Mouse (Mus musculus): ENCODE measurements around the gene Il17re. TPM values are rescaled to one million over a fixed set of nuclear protein-coding genes. Genes with fewer than 3 reads are reported as not detected.

Gene Il17re
- polyA plus RNA-seq, 1 experiment from 2014 or later = 0.09 TPM

DNA sequence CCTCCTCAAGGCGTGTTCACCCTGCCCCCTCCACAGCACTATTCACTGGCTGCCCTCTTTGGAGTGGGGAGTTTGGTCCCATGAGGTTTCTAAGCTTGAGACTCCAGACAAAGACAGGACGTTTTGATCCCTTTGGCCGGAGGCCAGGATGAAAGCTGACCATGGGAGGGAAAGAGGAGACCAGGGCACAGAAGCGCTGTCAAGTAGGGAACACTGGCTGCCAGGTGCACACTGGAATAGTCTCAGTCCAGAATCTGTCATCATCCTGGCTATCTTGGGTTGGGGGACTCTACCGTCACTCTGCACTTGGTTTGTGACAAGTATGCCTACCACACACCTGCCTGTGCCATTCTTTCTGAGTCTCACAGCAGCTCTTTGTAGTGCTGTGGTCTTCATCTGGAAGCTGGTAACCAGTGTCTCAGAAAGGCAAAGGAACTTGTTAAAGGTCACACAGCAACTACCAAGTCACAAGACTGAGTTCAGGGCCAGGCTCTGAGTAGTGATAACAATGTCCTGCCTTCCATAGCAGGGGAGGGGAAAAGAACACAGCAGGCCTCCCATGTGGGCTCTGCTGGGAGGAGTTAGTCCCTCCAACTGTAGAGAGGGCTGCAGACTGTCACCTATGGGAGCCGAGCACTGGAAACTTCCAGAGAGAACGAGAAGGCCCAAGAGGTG is 50.1 kb downstream of the Il17re start:
- 55% methylated on average over 7 of the region's 7 CpGs for WGBS (ENCODE audit: insufficient replicate concordance)

DNA sequence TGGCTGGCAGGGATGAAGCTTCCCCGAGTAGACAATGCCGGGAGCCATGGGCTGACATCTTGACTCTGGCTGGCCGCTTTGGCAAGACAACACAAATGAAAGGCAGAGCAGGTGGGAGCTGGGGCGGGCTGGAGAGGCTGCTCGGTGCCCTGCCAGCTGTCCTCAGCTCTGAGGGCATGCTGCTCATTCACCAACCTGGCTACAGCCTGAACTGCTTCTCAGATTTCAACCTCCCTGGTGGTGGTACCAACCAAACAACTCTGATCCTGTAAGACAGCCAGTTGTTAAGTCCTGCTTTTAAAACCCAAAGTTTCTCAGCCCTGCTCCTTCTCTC is 50.6 kb downstream of the Il17re start:
- H3K4me2 ChIP-seq = no peak overlapping the region
- H3K9me3 ChIP-seq (replicated peaks) = no peaks in the 10 kb centered on the region
- 0 out of 2 replicates have a peak, but pooled peaks cover 3% of the 10 kb centered on the region for H3K4me1 ChIP-seq (replicated peaks)
- ATAC-seq (ENCODE audit: insufficient read depth) = no peak
- H3K9ac ChIP-seq = no peak overlapping the region
- H3K27ac ChIP-seq (replicated peaks) = no peak overlapping the region
- no peak overlapping the region for H3K4me3 ChIP-seq (replicated peaks)
- 50% methylated on average over 5 of the region's 5 CpGs for WGBS (ENCODE audit: insufficient replicate concordance)
- H3K36me3 ChIP-seq (replicated peaks) = peaks cover 9% of the 10 kb centered on the region
- no peaks in the 10 kb centered on the region for H3K27me3 ChIP-seq

More for the DNA sequence above, 50.1 kb downstream of the Il17re start:
- H3K27ac ChIP-seq (replicated peaks) = no peak overlapping the region
- H3K4me1 ChIP-seq (replicated peaks) = 0 out of 2 replicates have a peak, but pooled peaks cover 3% of the 10 kb centered on the region
- H3K4me3 ChIP-seq (replicated peaks) = no peak overlapping the region
- peaks cover 4% of the 10 kb centered on the region; the same call in 1 of the 2 replicates for H3K36me3 ChIP-seq (replicated peaks)
- no peak overlapping the region for H3K9ac ChIP-seq
- H3K9me3 ChIP-seq (replicated peaks) = no peaks in the 10 kb centered on the region
- H3K27me3 ChIP-seq = no peaks in the 10 kb centered on the region; the same call in 1 of the 2 replicates
- no peak for ATAC-seq (ENCODE audit: insufficient read depth)
- H3K4me2 ChIP-seq = no peak overlapping the region

DNA sequence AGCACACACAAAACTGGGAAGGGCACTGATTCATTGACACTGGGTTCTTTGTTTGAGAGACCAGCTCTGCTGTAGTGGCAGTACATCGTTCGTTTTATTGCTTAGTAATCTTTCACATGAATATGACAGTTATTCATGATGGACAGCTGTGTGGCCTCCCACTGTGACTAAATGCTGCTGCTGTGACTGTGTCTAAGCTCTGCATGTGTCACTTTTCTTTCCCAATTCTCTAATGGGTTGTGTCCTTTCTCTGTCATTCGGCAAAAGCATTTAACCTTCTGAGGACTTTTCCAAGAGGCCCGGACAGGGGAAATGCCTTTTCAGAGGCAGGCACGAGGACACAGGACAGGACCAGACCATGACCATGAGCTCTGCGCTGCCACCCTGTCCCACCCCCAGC is 55.7 kb downstream of the Il17re start:
- no peak overlapping the region for H3K27ac ChIP-seq (replicated peaks)
- 90% methylated on average over 6 of the region's 6 CpGs for WGBS (ENCODE audit: insufficient replicate concordance)
- no peaks in the 10 kb centered on the region for H3K27me3 ChIP-seq
- H3K9me3 ChIP-seq (replicated peaks) = no peaks in the 10 kb centered on the region
- no peak overlapping the region for H3K9ac ChIP-seq
- no peak for ATAC-seq (ENCODE audit: insufficient read depth)
- no peak overlapping the region for H3K4me3 ChIP-seq (replicated peaks)
- no peak overlapping the region for H3K4me2 ChIP-seq
- no peaks in the 10 kb centered on the region for H3K4me1 ChIP-seq (replicated peaks)
- peaks cover 59% of the 10 kb centered on the region for H3K36me3 ChIP-seq (replicated peaks)

DNA sequence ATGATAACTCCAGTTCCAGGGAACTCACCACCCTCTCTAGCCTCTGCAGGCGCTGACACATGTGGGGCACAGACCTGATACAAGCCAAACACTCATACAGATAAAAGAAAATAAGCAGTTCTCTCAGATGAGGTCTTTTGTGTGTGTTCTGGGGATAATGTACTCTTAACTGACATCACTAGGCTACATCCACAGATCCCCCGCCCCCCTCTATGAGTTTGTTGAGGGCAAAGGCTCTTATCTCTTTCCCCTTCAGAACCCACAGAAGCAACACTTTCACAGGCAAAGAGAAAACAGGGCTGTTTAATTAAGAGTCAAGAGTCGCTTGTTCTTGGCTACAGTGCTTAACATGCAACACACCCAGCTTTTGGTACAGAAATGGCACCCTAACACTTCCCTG is 56.3 kb downstream of the Il17re start:
- ATAC-seq (ENCODE audit: insufficient read depth) = no peak

DNA sequence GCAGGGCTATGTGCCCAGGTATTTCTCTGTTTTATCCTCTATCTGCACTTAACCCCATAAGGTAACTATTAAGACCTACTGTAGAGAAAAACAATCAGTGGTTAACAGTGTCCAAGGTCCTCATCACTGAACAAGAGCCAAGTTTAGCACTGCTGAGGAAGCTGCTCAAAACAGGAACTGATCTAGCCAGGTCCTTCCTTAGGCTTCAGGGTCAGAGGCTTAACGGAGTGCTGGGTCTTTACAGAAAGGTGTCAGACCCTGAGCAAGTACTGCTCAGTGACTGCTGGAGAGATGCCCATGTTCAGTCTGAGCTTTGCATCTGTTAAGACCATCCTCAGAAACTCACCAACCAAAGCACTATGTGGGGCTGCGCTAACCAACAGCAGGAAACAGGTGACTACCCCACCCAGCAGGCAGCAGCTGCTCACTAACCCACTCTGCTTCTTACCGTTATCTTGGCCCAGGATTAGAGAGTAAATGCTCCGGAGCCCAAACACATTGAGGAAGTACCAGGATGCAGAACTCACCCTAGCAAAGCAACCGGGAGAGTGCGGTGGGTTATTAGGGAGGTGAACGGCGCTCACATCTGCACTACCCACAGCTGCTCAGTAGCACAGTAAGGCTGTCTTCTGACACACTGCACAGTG is 59.3 kb downstream of the Il17re start:
- peaks cover 93% of the 10 kb centered on the region for H3K36me3 ChIP-seq (replicated peaks)
- ATAC-seq (ENCODE audit: insufficient read depth) = no peak
- WGBS (ENCODE audit: insufficient replicate concordance) = 41% methylated on average over 8 of the region's 8 CpGs

More for the DNA sequence above, 56.3 kb downstream of the Il17re start:
- H3K9ac ChIP-seq = no peak overlapping the region
- WGBS (ENCODE audit: insufficient replicate concordance) = 49% methylated on average over 3 of the region's 3 CpGs
- H3K36me3 ChIP-seq (replicated peaks) = peaks cover 66% of the 10 kb centered on the region
- no peaks in the 10 kb centered on the region for H3K4me1 ChIP-seq (replicated peaks)
- H3K4me3 ChIP-seq (replicated peaks) = no peak overlapping the region
- H3K4me2 ChIP-seq = no peak overlapping the region
- H3K9me3 ChIP-seq (replicated peaks) = no peaks in the 10 kb centered on the region
- no peak overlapping the region for H3K27ac ChIP-seq (replicated peaks)
- H3K27me3 ChIP-seq = no peaks in the 10 kb centered on the region

More for the DNA sequence above, 59.3 kb downstream of the Il17re start:
- no peak overlapping the region for H3K27ac ChIP-seq (replicated peaks)
- no peaks in the 10 kb centered on the region for H3K27me3 ChIP-seq
- H3K4me2 ChIP-seq = no peak overlapping the region
- no peak overlapping the region for H3K9ac ChIP-seq
- no peak overlapping the region for H3K4me3 ChIP-seq (replicated peaks)
- H3K9me3 ChIP-seq (replicated peaks) = no peaks in the 10 kb centered on the region
- H3K4me1 ChIP-seq (replicated peaks) = no peaks in the 10 kb centered on the region

Small RNA genes within 50 kb of the gene (microRNA-seq; reads per million reads assigned to microRNA genes)
- gene Gm24387 = not detected

Other genes starting within 250 kb of the Il17re start
- gene Mtmr14, start 220.6 kb upstream of the Il17re start, polyA plus RNA-seq (2015; fragmentation: Nextera tagmentation; extraction: Ambion mirVana) = 19.3 and 21.7 TPM in 2 replicates
- gene Cpne9, start 176.2 kb upstream of the Il17re start, polyA plus RNA-seq (2015; fragmentation: Nextera tagmentation; extraction: Ambion mirVana) = not detected in 2 replicates
- 7.8 and 10.3 TPM in 2 replicates for gene Brpf1, start 151.3 kb upstream of the Il17re start, polyA plus RNA-seq (2015; fragmentation: Nextera tagmentation; extraction: Ambion mirVana)
- 5.2 and 5.4 TPM in 2 replicates for gene Ogg1, start 131.5 kb upstream of the Il17re start, polyA plus RNA-seq (2015; fragmentation: Nextera tagmentation; extraction: Ambion mirVana)
- 18.2 and 21.1 TPM in 2 replicates for gene Camk1, start 114.5 kb upstream of the Il17re start, polyA plus RNA-seq (2015; fragmentation: Nextera tagmentation; extraction: Ambion mirVana)
- 17.8 and 18.7 TPM in 2 replicates for gene Tada3, start 80.6 kb upstream of the Il17re start, polyA plus RNA-seq (2015; fragmentation: Nextera tagmentation; extraction: Ambion mirVana)
- gene Arpc4, start 80.4 kb upstream of the Il17re start, polyA plus RNA-seq (2015; fragmentation: Nextera tagmentation; extraction: Ambion mirVana) = 188 and 202 TPM in 2 replicates
- 0.98 and 1.3 TPM in 2 replicates for gene Ttll3, start 69.2 kb upstream of the Il17re start, polyA plus RNA-seq (2015; fragmentation: Nextera tagmentation; extraction: Ambion mirVana)
- 11.8 and 16.5 TPM in 2 replicates for gene Rpusd3, start 39.1 kb upstream of the Il17re start, polyA plus RNA-seq (2015; fragmentation: Nextera tagmentation; extraction: Ambion mirVana)
- gene Cidec, start 22.7 kb upstream of the Il17re start, polyA plus RNA-seq (2015; fragmentation: Nextera tagmentation; extraction: Ambion mirVana) = not detected in 2 replicates
- 31.7 and 33.1 TPM in 2 replicates for gene Jagn1, start 15.9 kb upstream of the Il17re start, polyA plus RNA-seq (2015; fragmentation: Nextera tagmentation; extraction: Ambion mirVana)
- gene Il17rc, start 12.9 kb downstream of the Il17re start, polyA plus RNA-seq (2015; fragmentation: Nextera tagmentation; extraction: Ambion mirVana) = 9.1 and 12.0 TPM in 2 replicates
- gene Creld1, start 24.8 kb downstream of the Il17re start, polyA plus RNA-seq (2015; fragmentation: Nextera tagmentation; extraction: Ambion mirVana) = 7.1 and 7.6 TPM in 2 replicates
- 0.03 and 0.07 TPM in 2 replicates for gene Prrt3, start 43.4 kb downstream of the Il17re start, polyA plus RNA-seq (2015; fragmentation: Nextera tagmentation; extraction: Ambion mirVana)
- gene Emc3, start 73.2 kb downstream of the Il17re start, polyA plus RNA-seq (2015; fragmentation: Nextera tagmentation; extraction: Ambion mirVana) = 40.9 and 41.2 TPM in 2 replicates
- gene Fancd2, start 73.2 kb downstream of the Il17re start, polyA plus RNA-seq (2015; fragmentation: Nextera tagmentation; extraction: Ambion mirVana) = 7.5 and 8.4 TPM in 2 replicates
- gene Fancd2os, start 142.2 kb downstream of the Il17re start, polyA plus RNA-seq (2015; fragmentation: Nextera tagmentation; extraction: Ambion mirVana) = not detected in 2 replicates
- gene Brk1, start 146.3 kb downstream of the Il17re start, polyA plus RNA-seq (2015; fragmentation: Nextera tagmentation; extraction: Ambion mirVana) = 79.4 and 80.7 TPM in 2 replicates
- gene Vhl, start 165.5 kb downstream of the Il17re start, polyA plus RNA-seq (2015; fragmentation: Nextera tagmentation; extraction: Ambion mirVana) = 8.7 and 10.8 TPM in 2 replicates
- gene Irak2, start 180.0 kb downstream of the Il17re start, polyA plus RNA-seq (2015; fragmentation: Nextera tagmentation; extraction: Ambion mirVana) = 11.9 and 13.5 TPM in 2 replicates
- 0.77 and 0.83 TPM in 2 replicates for gene Tatdn2, start 238.6 kb downstream of the Il17re start, polyA plus RNA-seq (2015; fragmentation: Nextera tagmentation; extraction: Ambion mirVana)